Mouse (Mus musculus) cerebellum, adult 2 months (tissue): Measurements from ENCODE around the gene L3mbtl4.

ENCODE experiments used
- CTCF ChIP-seq: fragments of 200-500 bp; IDR thresholded peaks from 2 replicates; pipeline ENCODE4 v1.5.1; 2011; ENCODE audit warnings: low read depth, mild to moderate bottlenecking, control low read depth, low read length, moderate library complexity, borderline replicate concordance; ENCODE audit not compliant: insufficient read depth
- POLR2A ChIP-seq: fragments of 200-500 bp; IDR thresholded peaks from 2 replicates; pipeline ENCODE4 v1.6.1; 2011; ENCODE audit warnings: low read length, control low read depth, borderline replicate concordance; ENCODE audit not compliant: insufficient read depth

DNA sequence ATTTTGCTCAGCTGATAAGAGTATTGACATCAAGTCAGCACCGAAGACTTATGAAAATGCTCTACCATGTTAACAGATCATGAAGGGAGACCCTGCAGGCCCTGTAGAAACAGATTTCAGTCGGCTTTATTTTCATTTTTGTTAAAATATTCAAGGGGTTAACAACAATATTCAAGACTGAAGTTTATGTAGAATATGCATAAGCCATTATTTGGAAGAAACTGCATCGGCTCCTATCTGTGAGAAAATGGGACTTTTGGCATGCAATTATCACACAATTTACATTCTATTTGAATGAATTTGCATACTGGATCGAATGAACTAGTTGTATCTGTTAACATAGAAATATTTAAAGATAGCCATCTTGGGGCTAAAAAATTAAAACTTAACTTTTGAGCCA is 318.0 kb downstream of the L3mbtl4 start:
- TF ChIP-seq CTCF: no peak
- no peak for TF ChIP-seq POLR2A
